Mouse (Mus musculus): ENCODE results near the gene Vps8. TPM values are rescaled to one million over a fixed set of nuclear protein-coding genes. Genes with fewer than 3 reads are reported as not detected.

Vps8 gene
- polyA plus RNA-seq (2012; fragmentation: generic; extraction: Trizol), result 19.4 TPM

DNA sequence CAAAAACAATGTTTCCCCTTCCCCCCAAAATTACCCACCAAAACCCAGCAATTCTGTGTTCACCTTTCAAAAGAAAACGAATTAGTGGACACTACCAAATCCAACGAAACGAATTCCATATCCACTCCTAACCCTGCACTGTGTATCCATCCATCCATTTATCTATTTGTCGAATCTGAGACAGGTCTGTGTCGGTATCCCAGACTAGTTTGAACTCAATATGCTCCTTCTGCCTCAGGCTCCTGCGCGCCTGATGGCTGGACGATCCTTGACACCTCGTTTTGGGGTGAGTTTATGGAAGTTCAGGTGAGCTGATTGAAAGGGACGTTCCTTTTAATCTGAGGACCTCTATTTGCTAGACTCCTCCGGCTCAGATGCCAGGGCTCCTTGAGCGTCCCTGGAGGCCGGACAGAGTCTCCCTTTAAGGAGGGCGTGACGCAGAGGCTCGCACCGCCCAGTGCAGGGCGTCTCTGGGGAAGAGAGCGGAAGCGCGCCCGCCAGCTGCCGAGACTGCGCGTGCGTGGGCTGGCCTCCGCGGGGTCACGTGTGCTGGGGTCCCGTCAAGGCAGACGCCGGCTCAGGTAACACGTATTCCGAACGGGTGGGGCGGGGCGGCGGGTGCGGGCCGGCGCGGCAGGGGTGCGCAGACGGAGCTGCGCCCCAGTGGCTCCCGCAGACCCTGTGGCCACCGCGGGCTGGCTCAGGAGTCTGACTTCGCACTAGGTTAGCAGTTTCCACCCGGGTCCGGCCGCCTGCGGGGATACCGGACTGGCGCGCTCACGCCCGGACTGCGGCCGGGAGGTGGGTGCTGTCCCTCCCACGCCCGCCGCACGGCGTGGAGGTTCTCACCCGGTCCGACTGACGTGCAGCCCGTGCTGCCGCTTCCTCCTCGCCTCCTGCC is at the start of gene Vps8:
Gene Vps8, plus strand, starts transcription at position 474 of the 901 bp plus-strand sequence.
- H3K4me3 ChIP-seq, result peak within 1 kb of the TSS; percentile 46
- peak within 1 kb of the TSS; percentile 91 for H3K4me2 ChIP-seq (ENCODE audit: low read depth)
- no peaks in the 10 kb centered on the region for H3K27me3 ChIP-seq (ENCODE audit: control insufficient read depth, insufficient read depth, insufficient read length)
- H3K79me2 ChIP-seq (ENCODE audit: control insufficient read depth, insufficient read depth), result peaks cover 4% of the 10 kb centered on the region
- H3ac ChIP-seq (ENCODE audit: control insufficient read depth, insufficient read length), result peak within 1 kb of the TSS; percentile 36
- TF ChIP-seq POLR2AphosphoS2 (IDR thresholded peaks at IDR 0.05; ENCODE audit: insufficient read length, low read depth) (peak; percentile 84), CEBPB (IDR thresholded peaks at IDR 0.05; ENCODE audit: insufficient read depth, poor library complexity, severe bottlenecking) (no peak), MYOD1 (IDR thresholded peaks at IDR 0.05; ENCODE audit: control insufficient read depth in 1 of 3, insufficient read length in 2 of 3, low read depth in 2 of 3) (peak in 1 of 3 experiments; percentile 75), POLR2A (IDR thresholded peaks at IDR 0.05; ENCODE audit: insufficient read length, low read depth) (peak; percentile 83), TCF3 (IDR thresholded peaks at IDR 0.05; ENCODE audit: insufficient read length, low read depth) (no peak), SRF (IDR thresholded peaks at IDR 0.05; ENCODE audit: control insufficient read depth, insufficient read length, low read depth) (peak; percentile 66), REST (IDR thresholded peaks at IDR 0.05; ENCODE audit: insufficient read depth, insufficient read length) (no peak), E2F4 (IDR thresholded peaks at IDR 0.05; ENCODE audit: insufficient read depth) (no peak), MYOG (IDR thresholded peaks at IDR 0.05; ENCODE audit: control insufficient read depth in 1 of 3, insufficient read depth in 1 of 3, insufficient read length in 2 of 3, low read depth in 2 of 3) (peak in 2 of 3 experiments; percentile 39 to 59), USF1 (IDR thresholded peaks at IDR 0.05; ENCODE audit: low read depth) (peak; percentile 92), TCF12 (IDR thresholded peaks at IDR 0.05; ENCODE audit: insufficient read depth, poor library complexity, severe bottlenecking) (no peak)
- H3K36me3 ChIP-seq (ENCODE audit: control insufficient read depth, insufficient read depth), result no peaks in the 10 kb centered on the region

DNA sequence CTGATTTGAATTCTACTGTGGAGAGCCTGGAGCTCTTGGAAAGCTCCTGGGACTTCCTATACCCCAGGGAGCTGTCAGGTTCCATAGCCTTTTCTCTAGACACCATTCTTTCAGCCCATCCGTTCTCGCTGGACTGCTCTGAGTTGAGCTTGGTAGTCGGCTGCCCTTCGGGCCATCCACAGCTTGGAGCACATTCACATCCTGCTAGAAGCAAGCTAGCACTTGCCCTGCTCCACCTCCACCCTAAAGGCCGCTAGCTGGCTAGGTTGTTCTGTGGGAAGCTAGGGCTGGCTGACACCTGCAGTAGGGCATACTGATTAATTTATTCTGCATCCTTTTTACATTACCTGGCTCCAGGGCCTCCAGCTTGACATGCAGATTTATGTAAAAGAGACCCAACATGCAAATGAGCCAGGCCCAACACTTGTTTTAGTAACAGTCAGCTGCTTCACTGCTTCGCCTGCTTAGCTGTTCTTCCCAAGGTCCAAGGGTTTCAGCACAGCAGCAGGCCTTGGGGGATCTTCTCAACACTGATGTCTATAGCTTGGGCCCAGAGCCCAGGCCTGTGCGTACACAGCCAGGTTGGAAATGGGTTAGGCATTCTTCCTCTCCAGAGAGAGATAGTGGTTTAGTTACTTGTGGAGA is 49.5 kb upstream of the Vps8 start:
- H3K4me2 ChIP-seq (ENCODE audit: low read depth), result no peak overlapping the region
- H3ac ChIP-seq (ENCODE audit: control insufficient read depth, insufficient read length), result no peak overlapping the region
- no peaks in the 10 kb centered on the region for H3K79me2 ChIP-seq (ENCODE audit: control insufficient read depth, insufficient read depth)
- H3K4me3 ChIP-seq, result no peak overlapping the region
- H3K27me3 ChIP-seq (ENCODE audit: control insufficient read depth, insufficient read depth, insufficient read length), result no peaks in the 10 kb centered on the region
- TF ChIP-seq MAX (IDR thresholded peaks at IDR 0.05; ENCODE audit: low read depth) (no peak), POLR2AphosphoS2 (IDR thresholded peaks at IDR 0.05; ENCODE audit: insufficient read length, low read depth) (no peak), MYOD1 (IDR thresholded peaks at IDR 0.05; ENCODE audit: control insufficient read depth in 1 of 3, insufficient read length in 2 of 3, low read depth in 2 of 3) (no peak), MYOG (IDR thresholded peaks at IDR 0.05; ENCODE audit: control insufficient read depth in 1 of 3, insufficient read depth in 1 of 3, insufficient read length in 2 of 3, low read depth in 2 of 3) (no peak), USF1 (IDR thresholded peaks at IDR 0.05; ENCODE audit: low read depth) (no peak), TCF3 (IDR thresholded peaks at IDR 0.05; ENCODE audit: insufficient read length, low read depth) (no peak), POLR2A (IDR thresholded peaks at IDR 0.05; ENCODE audit: insufficient read length, low read depth) (no peak), E2F4 (IDR thresholded peaks at IDR 0.05; ENCODE audit: insufficient read depth) (no peak), SRF (IDR thresholded peaks at IDR 0.05; ENCODE audit: control insufficient read depth, insufficient read length, low read depth) (no peak), REST (IDR thresholded peaks at IDR 0.05; ENCODE audit: insufficient read depth, insufficient read length) (no peak), CEBPB (IDR thresholded peaks at IDR 0.05; ENCODE audit: insufficient read depth, poor library complexity, severe bottlenecking) (no peak), TCF12 (IDR thresholded peaks at IDR 0.05; ENCODE audit: insufficient read depth, poor library complexity, severe bottlenecking) (no peak)
- no peaks in the 10 kb centered on the region for H3K36me3 ChIP-seq (ENCODE audit: control insufficient read depth, insufficient read depth)

GRCm38 (mm10) chr16:21374067-21374466 is 48.9 kb upstream of the Vps8 start:
- H3K36me3 ChIP-seq (ENCODE audit: control insufficient read depth, insufficient read depth), result no peaks in the 10 kb centered on the region
- no peak overlapping the region for H3K4me3 ChIP-seq
- no peak overlapping the region for H3ac ChIP-seq (ENCODE audit: control insufficient read depth, insufficient read length)
- no peaks in the 10 kb centered on the region for H3K79me2 ChIP-seq (ENCODE audit: control insufficient read depth, insufficient read depth)
- TF ChIP-seq SRF (IDR thresholded peaks at IDR 0.05; ENCODE audit: control insufficient read depth, insufficient read length, low read depth), result no peak
- TF ChIP-seq MYOG (IDR thresholded peaks at IDR 0.05; ENCODE audit: control insufficient read depth in 1 of 3, insufficient read depth in 1 of 3, insufficient read length in 2 of 3, low read depth in 2 of 3), result no peak
- no peak for TF ChIP-seq USF1 (IDR thresholded peaks at IDR 0.05; ENCODE audit: low read depth)
- no peak for TF ChIP-seq E2F4 (IDR thresholded peaks at IDR 0.05; ENCODE audit: insufficient read depth)
- TF ChIP-seq MYOD1 (IDR thresholded peaks at IDR 0.05; ENCODE audit: control insufficient read depth in 1 of 3, insufficient read length in 2 of 3, low read depth in 2 of 3), result no peak
- TF ChIP-seq TCF3 (IDR thresholded peaks at IDR 0.05; ENCODE audit: insufficient read length, low read depth), result no peak
- TF ChIP-seq POLR2AphosphoS2 (IDR thresholded peaks at IDR 0.05; ENCODE audit: insufficient read length, low read depth), result no peak
- no peak overlapping the region for H3K4me2 ChIP-seq (ENCODE audit: low read depth)
- no peaks in the 10 kb centered on the region for H3K27me3 ChIP-seq (ENCODE audit: control insufficient read depth, insufficient read depth, insufficient read length)

GRCm38 (mm10) chr16:21375147-21375546 is 47.8 kb upstream of the Vps8 start:
- no peak for TF ChIP-seq REST (IDR thresholded peaks at IDR 0.05; ENCODE audit: insufficient read depth, insufficient read length)
- no peak for TF ChIP-seq CEBPB (IDR thresholded peaks at IDR 0.05; ENCODE audit: insufficient read depth, poor library complexity, severe bottlenecking)
- TF ChIP-seq MYOG (IDR thresholded peaks at IDR 0.05; ENCODE audit: control insufficient read depth in 1 of 3, insufficient read depth in 1 of 3, insufficient read length in 2 of 3, low read depth in 2 of 3), result no peak
- no peak for TF ChIP-seq USF1 (IDR thresholded peaks at IDR 0.05; ENCODE audit: low read depth)
- no peak for TF ChIP-seq TCF3 (IDR thresholded peaks at IDR 0.05; ENCODE audit: insufficient read length, low read depth)
- no peak for TF ChIP-seq E2F4 (IDR thresholded peaks at IDR 0.05; ENCODE audit: insufficient read depth)
- TF ChIP-seq POLR2A (IDR thresholded peaks at IDR 0.05; ENCODE audit: insufficient read length, low read depth), result no peak
- no peak overlapping the region for H3ac ChIP-seq (ENCODE audit: control insufficient read depth, insufficient read length)
- no peak overlapping the region for H3K4me3 ChIP-seq
- H3K79me2 ChIP-seq (ENCODE audit: control insufficient read depth, insufficient read depth), result no peaks in the 10 kb centered on the region
- no peaks in the 10 kb centered on the region for H3K36me3 ChIP-seq (ENCODE audit: control insufficient read depth, insufficient read depth)
- H3K4me2 ChIP-seq (ENCODE audit: low read depth), result no peak overlapping the region
- H3K27me3 ChIP-seq (ENCODE audit: control insufficient read depth, insufficient read depth, insufficient read length), result no peaks in the 10 kb centered on the region
